13 mouse cellular contexts compared by ENCODE assay signal in the genomic region with DNA sequence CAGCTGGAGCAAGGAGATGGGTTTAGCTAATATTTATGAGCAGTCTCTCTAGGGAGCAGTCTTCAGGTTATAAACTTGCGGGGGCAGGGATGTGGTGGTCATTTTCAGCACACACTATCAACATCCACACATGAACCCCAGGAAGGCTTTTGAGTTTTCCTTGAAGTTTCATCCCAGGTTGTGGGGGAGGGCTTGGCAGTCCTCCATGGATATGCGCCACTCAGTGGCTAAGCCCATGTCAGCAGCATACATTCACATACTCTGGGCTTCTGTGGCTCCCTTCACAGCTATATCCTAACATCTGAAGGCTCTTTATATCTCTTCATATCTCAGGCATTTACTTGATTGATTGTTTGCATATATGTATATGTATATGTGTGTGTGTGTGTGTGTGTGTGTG. TPM values are rescaled to one million over a fixed set of nuclear protein-coding genes. Genes with fewer than 3 reads are reported as not detected.
DNase-seq lines count a peak whose midpoint lies in the region; ATAC-seq and TF ChIP-seq lines count a peak whose summit lies in the region.
"Had no signal": no experiment of that assay in that cellular context is flagged by ENCODE, and none has a peak within 500 bp of the region (broad histone marks: within the 10 kb centered on the region; RNA-seq: fewer than 3 reads in every experiment).

No protein-coding gene starts in this region.

- no peaks in the 10 kb centered on the region for H3K4me1 ChIP-seq in heart, postnatal 0 days (ENCODE audit: control insufficient read depth, insufficient read depth)
- H3K4me1 ChIP-seq in midbrain, postnatal 0 days (ENCODE audit: insufficient read depth, low read length) = no peaks in the 10 kb centered on the region
- H3K4me1 ChIP-seq in midbrain, embryonic 11.5 days (ENCODE audit: control insufficient read depth, insufficient read depth, low read length) = no peaks in the 10 kb centered on the region
- no peaks in the 10 kb centered on the region for H3K4me1 ChIP-seq in intestine, postnatal 0 days (replicated peaks; ENCODE audit: control insufficient read depth, insufficient read depth, low read length)

- ATAC-seq in heart, postnatal 0 days (ENCODE audit: insufficient read depth, low read depth) = no peak
- no peak for ATAC-seq in midbrain, postnatal 0 days (ENCODE audit: low FRiP score)
- ATAC-seq in midbrain, embryonic 11.5 days (ENCODE audit: low FRiP score) = no peak
- no peak for ATAC-seq in intestine, postnatal 0 days
- ATAC-seq: CD4-positive, CD25-positive, alpha-beta regulatory T cell, adult 4 months had no signal

- TF ChIP-seq CTCF in heart, postnatal 0 days (IDR thresholded peaks at IDR 0.05; ENCODE audit: low read depth) = peak; percentile 19; the same call in 1 of the 2 replicates
- peak; percentile 36 for TF ChIP-seq CTCF in midbrain, postnatal 0 days (IDR thresholded peaks at IDR 0.05)
- peak; percentile 53 for TF ChIP-seq CTCF in intestine, postnatal 0 days (IDR thresholded peaks at IDR 0.05; ENCODE audit: low read depth)

- no peak overlapping the region for H3K27ac ChIP-seq in heart, postnatal 0 days (ENCODE audit: low read depth)
- no peak overlapping the region for H3K27ac ChIP-seq in midbrain, postnatal 0 days (ENCODE audit: low read depth, low read length)
- no peak overlapping the region for H3K27ac ChIP-seq in midbrain, embryonic 11.5 days (ENCODE audit: low read depth, low read length)
- no peak overlapping the region for H3K27ac ChIP-seq in intestine, postnatal 0 days (ENCODE audit: low read depth, low read length)

- H3K9ac ChIP-seq in heart, postnatal 0 days (replicated peaks; ENCODE audit: low read depth, low read length) = no peak overlapping the region
- H3K9ac ChIP-seq in midbrain, postnatal 0 days (replicated peaks; ENCODE audit: low read length, poor library complexity, severe bottlenecking) = no peak overlapping the region
- H3K9ac ChIP-seq in midbrain, embryonic 11.5 days (ENCODE audit: low read length) = no peak overlapping the region
- no peak overlapping the region for H3K9ac ChIP-seq in intestine, postnatal 0 days (ENCODE audit: low read depth, low read length)

- no peaks in the 10 kb centered on the region for H3K36me3 ChIP-seq in heart, postnatal 0 days (replicated peaks; ENCODE audit: control insufficient read depth, insufficient read depth, low read length)
- no peaks in the 10 kb centered on the region for H3K36me3 ChIP-seq in midbrain, postnatal 0 days (ENCODE audit: insufficient read depth, low read length)
- no peaks in the 10 kb centered on the region for H3K36me3 ChIP-seq in midbrain, embryonic 11.5 days (ENCODE audit: control insufficient read depth, insufficient read depth, low read length)
- H3K36me3 ChIP-seq in intestine, postnatal 0 days (ENCODE audit: control insufficient read depth, insufficient read depth) = no peaks in the 10 kb centered on the region

- no peak overlapping the region for H3K4me3 ChIP-seq in heart, postnatal 0 days (ENCODE audit: low read depth, low read length)
- H3K4me3 ChIP-seq in midbrain, postnatal 0 days (ENCODE audit: low read depth, low read length) = no peak overlapping the region
- no peak overlapping the region for H3K4me3 ChIP-seq in midbrain, embryonic 11.5 days (ENCODE audit: low read depth, low read length)
- no peak overlapping the region for H3K4me3 ChIP-seq in intestine, postnatal 0 days (ENCODE audit: low read depth, low read length)

- H3K4me2 ChIP-seq in heart, postnatal 0 days (ENCODE audit: low read depth, low read length) = no peak overlapping the region
- H3K4me2 ChIP-seq in midbrain, postnatal 0 days (ENCODE audit: low read depth, low read length, poor library complexity, severe bottlenecking) = no peak overlapping the region
- no peak overlapping the region for H3K4me2 ChIP-seq in midbrain, embryonic 11.5 days
- H3K4me2 ChIP-seq in intestine, postnatal 0 days (replicated peaks; ENCODE audit: low read depth) = no peak overlapping the region

- H3K27me3 ChIP-seq in heart, postnatal 0 days (ENCODE audit: control insufficient read depth, insufficient read depth, low read length) = no peaks in the 10 kb centered on the region
- H3K27me3 ChIP-seq in midbrain, postnatal 0 days (ENCODE audit: insufficient read depth, low read length) = no peaks in the 10 kb centered on the region
- no peaks in the 10 kb centered on the region for H3K27me3 ChIP-seq in midbrain, embryonic 11.5 days (ENCODE audit: control insufficient read depth, insufficient read depth, low read length)
- no peaks in the 10 kb centered on the region for H3K27me3 ChIP-seq in intestine, postnatal 0 days (replicated peaks; ENCODE audit: control insufficient read depth, insufficient read depth, low read length)

- no peak for TF ChIP-seq EP300 in heart, postnatal 0 days (IDR thresholded peaks at IDR 0.05; ENCODE audit: low read depth)

- H3K9me3 ChIP-seq in heart, postnatal 0 days (replicated peaks; ENCODE audit: control insufficient read depth, low read length) = no peaks in the 10 kb centered on the region
- no peaks in the 10 kb centered on the region for H3K9me3 ChIP-seq in midbrain, postnatal 0 days (ENCODE audit: low read length)
- no peaks in the 10 kb centered on the region for H3K9me3 ChIP-seq in midbrain, embryonic 11.5 days (ENCODE audit: control insufficient read depth, low read length)
- no peaks in the 10 kb centered on the region for H3K9me3 ChIP-seq in intestine, postnatal 0 days (ENCODE audit: control insufficient read depth)

- 77% methylated on average over 2 of the region's 2 CpGs for WGBS in heart, postnatal 0 days
- 88% methylated on average over 2 of the region's 2 CpGs for WGBS in midbrain, postnatal 0 days
- 88% methylated on average over 2 of the region's 2 CpGs for WGBS in midbrain, embryonic 11.5 days
- 63% methylated on average over 2 of the region's 2 CpGs for WGBS in intestine, postnatal 0 days

- no peak for DNase-seq in heart, postnatal 0 days (ENCODE audit: low spot score)
- DNase-seq in heart, adult 9 months (ENCODE audit: low spot score in 2 of 2) = no peak
- no peak for DNase-seq in midbrain, postnatal 0 days (ENCODE audit: low spot score)
- DNase-seq in midbrain, embryonic 11.5 days (ENCODE audit: low spot score, missing footprints) = no peak
- DNase-seq in right cerebral cortex, postnatal 14 days = peak; percentile 47
- no peak for DNase-seq in spleen, postnatal 10 days (ENCODE audit: low spot score in 2 of 2)
- DNase-seq in adrenal gland, postnatal 36 days = no peak
- DNase-seq: heart, adult 18-20 months had no signal

RNA-seq across cellular contexts. Expression of a gene that starts 46.3 kb away (rescaled TPM):
- total RNA-seq in heart, postnatal 0 days (2014; rRNA removed; ENCODE audit: low replicate concordance) = not detected in 2 replicates
- polyA plus RNA-seq in heart, postnatal 0 days (2015; fragmentation: Nextera tagmentation; extraction: Ambion mirVana) = not detected in 2 replicates
- not detected in 2 replicates for total RNA-seq in midbrain, postnatal 0 days (2014; rRNA removed)
- not detected in 2 replicates for polyA plus RNA-seq in midbrain, postnatal 0 days (2015; fragmentation: Nextera tagmentation; extraction: Ambion mirVana)
- not detected in 2 replicates for polyA plus RNA-seq in midbrain, embryonic 11.5 days (2014; fragmentation: Nextera tagmentation; extraction: Ambion mirVana)
- 0.71 and 1.3 TPM in 2 replicates for polyA plus RNA-seq in intestine, postnatal 0 days (2015; fragmentation: Nextera tagmentation; extraction: Ambion mirVana)
- not detected for total RNA-seq in adrenal gland, postnatal 36 days (2021)
- total RNA-seq: heart, adult 18-20 months; layer of hippocampus, postnatal 25 days had no signal
- polyA plus RNA-seq: liver, embryonic 16.5 days; testis, adult 2 months had no signal
